Mouse (Mus musculus) embryonic fibroblast, embryonic 13.5 days (primary cell): ENCODE data around the gene AU018091. TPM values are rescaled to one million over a fixed set of nuclear protein-coding genes. Genes with fewer than 3 reads are reported as not detected.

Experiments used
- polyA plus RNA-seq: library from polyadenylated mRNA; stranded (reverse); fragments of >200 nt; gene quantifications from 2 replicates; pipeline ENCODE4 v1.2.4, GENCODE M21; 2011; ENCODE audit warnings: low read depth; ENCODE audit not compliant: missing spikeins, insufficient read length

AU018091 gene
- polyA plus RNA-seq, 1 experiment = not detected

Other genes starting within 250 kb of the AU018091 start
- gene Nlrp12, start 80.5 kb upstream of the AU018091 start, polyA plus RNA-seq = not detected in 2 replicates
- gene Myadm, start 119.9 kb upstream of the AU018091 start, polyA plus RNA-seq = 469 and 684 TPM in 2 replicates
- 0.60 and 0.89 TPM in 2 replicates for gene Prkcg, start 120.0 kb upstream of the AU018091 start, polyA plus RNA-seq
- 62.4 and 63.7 TPM in 2 replicates for gene Cacng7, start 163.8 kb upstream of the AU018091 start, polyA plus RNA-seq
- 3.7 and 4.1 TPM in 2 replicates for gene Cacng8, start 221.5 kb upstream of the AU018091 start, polyA plus RNA-seq